Mouse (Mus musculus) cerebellum, adult 2 months (tissue): ENCODE data around the gene Ppm1m.

Source experiments
- CTCF ChIP-seq: fragments of 200-500 bp; IDR thresholded peaks from 2 replicates; pipeline ENCODE4 v1.5.1; 2011; ENCODE audit warnings: low read depth, mild to moderate bottlenecking, control low read depth, low read length, moderate library complexity, borderline replicate concordance; ENCODE audit not compliant: insufficient read depth
- POLR2A ChIP-seq: fragments of 200-500 bp; IDR thresholded peaks from 2 replicates; pipeline ENCODE4 v1.6.1; 2011; ENCODE audit warnings: low read length, control low read depth, borderline replicate concordance; ENCODE audit not compliant: insufficient read depth

GRCm38 (mm10) chr9:106167703-106168102, 31.8 kb downstream of the Ppm1m start:
- no peak for TF ChIP-seq CTCF
- TF ChIP-seq POLR2A: no peak
